Mouse (Mus musculus) urinary bladder, postnatal 25 days (tissue): ENCODE data around the gene Pigk.
A peak's percentile ranks its signal among the peaks of the same experiment; 100 is the strongest.
"Not testable (repeated sequence)": the region's sequence is repeated elsewhere in the genome, so short reads cannot be mapped to it uniquely, and the experiment has no call there.

Experiments
- DNase-seq: peaks from one replicate; pipeline ENCODE4 v3.0.0; 2022; ENCODE audit warnings: low spot score

The Pigk gene

DNA sequence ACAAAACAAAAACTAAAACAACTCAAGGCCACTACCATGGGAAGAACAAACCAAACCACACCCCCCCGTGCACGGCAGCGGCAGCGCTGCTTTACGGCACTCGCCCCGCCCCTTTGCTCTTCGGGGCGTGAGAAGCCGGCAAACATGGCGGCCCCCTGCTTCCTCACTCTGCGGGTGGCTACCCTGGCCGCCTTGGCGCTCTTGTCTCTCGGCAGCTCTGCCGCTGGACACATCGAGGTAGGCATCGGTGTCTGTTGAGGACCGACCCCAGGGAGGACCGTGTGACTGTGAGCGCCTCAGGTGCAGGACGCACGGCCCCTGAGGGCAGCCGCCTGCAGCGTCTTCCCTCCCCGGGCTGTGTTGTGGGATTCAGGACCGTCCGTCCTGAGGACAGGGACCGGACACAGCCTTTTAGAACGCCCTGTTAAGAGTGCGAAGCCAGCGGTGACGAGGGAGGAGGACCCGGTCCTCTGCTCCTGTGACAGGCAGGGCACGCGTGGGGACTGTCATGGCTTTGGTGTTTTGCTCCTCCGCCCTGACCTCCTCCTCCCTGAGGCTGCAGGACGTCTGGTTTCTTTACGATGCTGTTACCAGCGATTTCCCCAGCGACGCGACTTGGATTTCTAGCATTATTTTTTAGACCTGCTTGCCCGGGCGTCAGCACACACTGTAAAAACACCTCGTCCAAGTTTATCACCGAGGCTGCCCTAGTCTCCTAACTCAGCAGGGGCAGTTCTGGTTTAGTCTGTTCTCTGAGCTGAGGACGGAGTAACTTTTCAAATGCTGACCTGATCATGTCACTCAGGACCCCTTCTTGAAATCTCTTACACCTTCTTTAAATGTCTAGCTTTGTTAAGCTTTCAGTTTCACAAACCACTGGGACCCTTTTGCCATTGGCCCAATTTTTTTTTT, at the start of gene Pigk:
Gene Pigk, plus strand, starts transcription at position 110 of the 912 bp plus-strand sequence.
- DNase-seq, result peak; percentile 95

GRCm38 (mm10) chr3:152666991-152667355, 46.9 kb upstream of the Pigk start:
- DNase-seq, result no peak

DNA sequence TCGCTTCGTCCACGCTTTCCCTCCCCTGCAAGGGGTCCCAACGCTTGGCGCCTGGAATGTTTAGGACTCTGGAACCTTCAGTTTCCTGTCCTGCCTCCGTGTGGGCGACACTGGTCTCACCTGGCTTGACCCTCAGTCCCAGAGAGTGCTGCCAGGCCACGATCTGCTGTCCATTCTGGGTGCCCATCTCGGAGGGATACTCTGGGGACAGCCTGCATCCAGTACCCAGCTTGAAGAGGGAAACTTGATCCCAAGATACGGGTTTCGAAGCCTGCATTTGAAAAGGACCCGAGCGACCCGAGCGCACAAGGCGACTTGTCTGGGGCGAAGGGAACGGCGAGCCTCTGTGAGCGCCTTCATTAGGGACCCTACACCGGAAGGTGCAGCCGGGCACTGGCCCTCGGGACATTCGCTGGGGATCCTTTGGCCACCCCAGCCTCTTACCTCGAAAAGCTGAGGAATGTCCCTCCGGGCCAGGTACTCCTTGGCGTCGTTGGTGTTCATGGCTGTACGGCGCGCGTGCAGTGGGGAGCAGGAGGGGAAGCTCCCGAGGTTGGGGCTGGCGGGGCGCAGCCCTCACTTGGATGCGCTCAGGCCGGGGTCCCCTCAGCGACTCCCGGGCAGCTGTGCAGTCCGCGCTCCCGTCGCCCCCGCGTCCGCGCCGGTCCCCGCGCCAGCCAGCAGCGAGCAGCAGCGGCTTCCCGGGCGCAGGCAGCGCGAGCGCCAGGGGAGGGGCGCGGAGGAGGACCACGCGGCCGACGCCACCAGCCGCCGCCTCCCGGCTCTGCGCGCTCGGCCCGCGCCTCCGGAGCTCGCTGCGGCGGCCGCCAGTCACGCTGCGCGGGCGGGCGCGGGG, 46.3 kb upstream of the Pigk start:
- peak; percentile 22 for DNase-seq

- no peak for DNase-seq
Measured at GRCm38 (mm10) chr3:152668239-152668638, 45.7 kb upstream of the Pigk start, which contains the start of gene Ak5. Gene Ak5 (minus strand): TSS chr3:152668360.

GRCm38 (mm10) chr3:152668793-152669192, 45.1 kb upstream of the Pigk start:
- DNase-seq, result no peak

- DNase-seq, result no peak
Measured at GRCm38 (mm10) chr3:152669783-152670182, 44.1 kb upstream of the Pigk start.

GRCm38 (mm10) chr3:152674663-152675062, 39.2 kb upstream of the Pigk start:
- DNase-seq, result no peak

DNA sequence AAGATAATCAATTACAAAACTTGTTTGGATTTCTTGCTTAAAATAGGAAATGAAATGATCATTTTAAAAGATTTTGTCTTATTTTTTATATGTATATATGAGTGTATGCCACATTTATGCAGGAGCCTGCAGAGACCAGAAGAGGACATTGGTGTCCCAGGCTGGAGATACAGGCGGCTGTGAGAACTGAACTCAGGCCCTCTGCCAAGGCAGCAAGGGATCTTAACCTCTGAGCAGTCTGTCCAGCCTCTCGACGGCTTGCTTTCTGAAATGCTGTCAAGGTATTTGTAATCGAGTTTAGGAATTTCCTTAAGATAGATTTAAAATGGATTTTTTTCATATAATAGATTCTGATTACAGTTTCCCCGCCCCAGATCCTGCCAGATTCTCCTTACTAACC, 25.4 kb upstream of the Pigk start:
- no peak for DNase-seq

DNA sequence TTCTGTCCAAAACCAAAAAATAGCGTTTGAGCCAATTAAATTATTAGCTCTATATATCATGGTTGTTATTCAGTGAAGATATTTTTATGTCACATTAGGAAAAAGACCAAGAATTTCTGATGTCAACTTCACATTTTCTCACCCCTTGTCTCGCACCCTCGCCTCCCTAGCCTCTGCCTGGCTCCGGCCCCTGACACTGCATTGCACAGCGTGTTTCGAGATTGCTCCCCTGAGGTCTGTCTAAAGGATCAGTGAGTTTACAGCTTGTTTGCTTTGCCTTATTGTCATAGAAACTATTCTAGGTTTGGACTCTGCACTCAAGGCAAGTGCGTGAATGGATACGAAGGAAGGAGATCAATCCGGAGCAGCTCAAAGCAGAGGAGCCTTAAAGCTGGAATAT, 24.8 kb upstream of the Pigk start:
- no peak for DNase-seq

DNA sequence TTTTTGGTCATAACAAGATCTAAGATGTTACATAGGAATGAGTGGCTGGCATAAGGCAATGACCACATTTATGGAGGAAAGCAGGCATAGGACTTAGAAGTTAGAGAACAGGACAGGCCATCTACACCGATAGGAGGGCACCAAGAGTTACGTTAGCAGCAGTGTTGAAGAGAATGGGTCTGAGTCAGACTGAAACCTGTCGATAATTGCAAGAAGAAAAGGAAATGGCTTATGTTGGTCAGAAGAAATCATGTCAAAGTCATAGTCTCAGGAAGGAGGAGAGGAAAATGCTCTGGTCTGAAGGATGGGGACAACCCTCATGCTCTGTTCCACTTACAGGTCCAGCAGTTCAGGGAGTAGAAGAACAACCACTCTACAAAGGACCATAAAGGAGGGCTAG, 18.9 kb upstream of the Pigk start:
- no peak for DNase-seq

GRCm38 (mm10) chr3:152698017-152698416, 15.9 kb upstream of the Pigk start:
- DNase-seq, result no peak

- DNase-seq, result no peak
Measured at GRCm38 (mm10) chr3:152699261-152699660, 14.6 kb upstream of the Pigk start.

- DNase-seq, result not testable (repeated sequence)
Measured at GRCm38 (mm10) chr3:152701536-152701935, 12.4 kb upstream of the Pigk start.

DNA sequence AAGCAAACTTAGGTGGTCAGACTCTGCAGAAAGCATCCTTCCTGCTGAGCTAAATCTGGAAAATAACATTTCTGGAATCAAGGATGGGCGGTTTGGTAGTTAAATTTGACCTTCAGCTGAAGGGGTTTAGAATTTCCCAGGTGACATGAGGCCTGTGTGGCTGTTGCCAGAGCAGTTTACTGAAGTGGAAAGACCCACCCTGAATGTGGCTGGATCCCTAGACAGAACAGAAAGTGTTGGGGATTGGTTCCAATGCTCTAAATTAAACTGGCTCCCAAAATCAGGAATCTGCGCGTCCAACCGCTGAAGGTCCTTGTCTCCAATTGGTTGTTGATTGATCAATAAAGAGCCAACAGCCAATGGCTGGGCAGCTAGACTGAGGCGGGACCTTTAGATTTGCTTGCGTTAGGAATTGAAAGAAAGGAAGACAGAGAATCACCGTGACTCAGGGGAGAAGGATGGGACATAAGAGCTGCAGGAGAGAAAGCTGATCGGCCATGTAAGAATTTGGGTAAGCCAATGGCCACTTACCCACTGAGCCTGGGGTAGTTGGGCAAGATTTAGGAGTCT, 11.5 kb upstream of the Pigk start:
- DNase-seq, result no peak

DNA sequence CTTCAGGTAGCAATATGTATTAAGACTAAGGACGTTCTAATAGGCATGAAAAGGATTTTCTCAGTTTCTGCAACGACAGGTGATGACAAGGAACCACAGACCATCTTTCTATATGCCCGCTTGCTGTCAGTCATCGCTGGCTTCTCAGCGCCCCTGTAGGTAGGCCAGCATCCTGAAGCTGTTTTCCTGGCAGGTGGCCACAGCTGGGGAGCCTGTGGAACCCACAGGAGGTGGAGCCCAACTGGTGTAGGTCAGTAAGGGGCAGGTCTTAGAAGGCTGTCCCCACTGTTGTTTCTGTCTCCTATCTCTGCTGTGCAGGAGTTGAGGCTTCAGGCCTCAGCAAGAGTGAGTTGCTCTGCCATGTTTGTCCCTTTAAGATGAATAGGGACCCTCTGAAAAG, 8.1 kb upstream of the Pigk start:
- no peak for DNase-seq

GRCm38 (mm10) chr3:152706901-152707300, 7.0 kb upstream of the Pigk start:
- no peak for DNase-seq

DNA sequence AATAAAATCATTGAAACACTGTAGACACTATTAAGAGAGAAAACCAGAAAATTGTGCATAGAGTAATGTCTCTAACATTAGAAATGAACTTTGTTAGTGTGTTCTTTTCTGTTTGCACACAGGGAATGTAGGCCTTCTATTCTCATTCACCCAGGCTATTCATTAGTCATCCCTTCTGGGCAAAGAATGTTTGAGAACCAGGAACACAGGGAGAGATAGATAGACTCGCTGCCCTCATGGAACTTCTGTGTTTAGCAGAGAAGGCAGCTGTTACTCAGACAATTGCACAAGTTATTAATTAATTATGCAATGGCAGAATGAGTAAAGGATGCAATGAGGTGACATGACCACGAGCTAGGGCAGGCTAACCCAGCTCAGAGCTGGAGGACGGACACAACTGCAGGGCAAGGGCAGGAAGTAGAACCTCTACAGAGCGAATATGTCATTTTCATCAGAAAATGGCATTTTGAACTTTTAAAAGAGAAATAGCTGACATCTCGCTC, 6.5 kb upstream of the Pigk start:
- no peak for DNase-seq

DNA sequence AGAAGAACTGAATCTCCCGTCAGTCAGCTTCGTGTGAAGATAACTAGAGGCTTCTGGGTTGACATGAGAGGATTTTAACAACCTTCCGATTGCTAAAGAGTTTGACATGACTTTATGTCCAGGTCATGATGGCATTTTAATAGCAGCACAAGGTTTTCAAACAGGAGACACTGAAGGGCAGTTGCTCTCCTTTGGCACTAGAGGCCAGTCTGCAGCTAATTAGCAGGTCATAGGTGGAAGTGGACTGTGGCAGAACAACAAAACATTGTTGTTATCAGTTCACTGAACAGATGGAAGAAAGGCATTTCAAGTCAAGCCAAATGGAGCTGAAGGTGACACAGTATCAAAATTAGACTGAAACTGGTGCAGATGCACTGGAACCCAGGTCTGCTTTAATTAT, 4.0 kb upstream of the Pigk start:
- no peak for DNase-seq

- no peak for DNase-seq
Measured at GRCm38 (mm10) chr3:152712957-152713356, 943 bp upstream of the Pigk start.

DNA sequence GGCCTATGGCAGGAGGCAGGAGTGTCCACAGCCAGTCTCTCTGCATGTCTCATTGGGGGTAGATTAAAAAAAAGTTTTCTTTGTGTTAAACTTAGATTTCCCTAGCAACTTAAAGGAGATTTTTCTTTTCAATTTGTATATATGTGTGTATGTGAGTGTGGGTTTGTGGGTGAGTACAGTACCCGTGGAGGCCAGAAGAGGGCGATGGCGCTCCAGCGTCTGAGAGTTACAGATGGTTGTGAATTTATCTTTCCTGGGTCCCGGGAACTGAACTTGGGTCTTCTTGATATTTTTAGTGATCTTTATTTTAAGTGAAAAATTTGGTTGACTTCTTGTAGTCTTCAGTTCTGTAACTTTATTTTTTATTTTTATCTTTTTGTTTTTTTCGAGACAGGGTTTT, 7.4 kb downstream of the Pigk start:
- DNase-seq, result no peak

DNA sequence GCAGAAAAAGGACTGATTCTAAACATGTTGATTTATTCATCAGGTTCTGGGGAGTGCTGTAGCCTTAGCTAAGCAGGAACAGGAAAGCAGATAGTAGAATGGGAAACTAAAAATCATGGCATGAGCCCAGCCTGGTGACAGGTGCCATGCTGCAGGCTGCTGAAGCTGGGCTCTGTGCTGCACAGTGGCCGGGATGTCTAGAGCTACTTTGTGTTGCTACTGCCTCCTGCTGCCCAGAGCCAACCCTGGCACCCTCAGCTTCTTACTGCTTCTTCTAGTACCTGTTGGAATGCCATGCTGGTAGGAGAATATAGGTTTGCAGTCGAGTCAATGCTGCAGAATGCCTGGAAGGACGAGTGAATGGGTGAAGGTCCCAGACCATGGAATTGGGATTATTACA, 8.9 kb downstream of the Pigk start:
- DNase-seq, result no peak

DNA sequence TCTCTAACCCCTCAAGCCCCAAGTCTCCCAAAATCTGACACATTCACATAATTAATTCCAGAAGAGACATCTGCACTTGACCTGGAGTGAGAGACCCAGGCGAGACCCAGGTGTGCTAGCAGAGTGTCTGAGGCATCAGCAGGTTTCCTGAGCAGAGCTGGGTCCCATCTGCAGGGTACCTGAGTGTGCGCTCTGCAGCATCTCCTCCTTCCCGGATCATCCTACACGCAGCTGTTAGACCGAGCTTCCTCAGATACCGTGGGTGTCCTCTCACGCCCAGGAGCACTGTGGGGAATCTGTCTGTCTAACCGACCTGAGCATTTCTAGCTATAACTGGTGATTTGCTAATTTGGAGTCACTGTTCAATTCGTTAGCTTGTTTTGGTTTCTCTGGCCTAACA, 10.5 kb downstream of the Pigk start:
- no peak for DNase-seq

- DNase-seq, result no peak
Measured at GRCm38 (mm10) chr3:152728238-152728637, 14.3 kb downstream of the Pigk start.
